Mouse (Mus musculus): ENCODE results near the gene Ucp2.

- TF ChIP-seq CTCF (IDR thresholded peaks at IDR 0.05; ENCODE audit: low read depth) = no peak
- no peak for TF ChIP-seq EP300 (IDR thresholded peaks at IDR 0.05; ENCODE audit: low read depth)
Observed at GRCm38 (mm10) chr7:100501844-100502373, 8.8 kb downstream of the Ucp2 start.

All from heart, postnatal 0 days (tissue).